Mouse (Mus musculus): ENCODE data around the gene Galnt10.

DNA sequence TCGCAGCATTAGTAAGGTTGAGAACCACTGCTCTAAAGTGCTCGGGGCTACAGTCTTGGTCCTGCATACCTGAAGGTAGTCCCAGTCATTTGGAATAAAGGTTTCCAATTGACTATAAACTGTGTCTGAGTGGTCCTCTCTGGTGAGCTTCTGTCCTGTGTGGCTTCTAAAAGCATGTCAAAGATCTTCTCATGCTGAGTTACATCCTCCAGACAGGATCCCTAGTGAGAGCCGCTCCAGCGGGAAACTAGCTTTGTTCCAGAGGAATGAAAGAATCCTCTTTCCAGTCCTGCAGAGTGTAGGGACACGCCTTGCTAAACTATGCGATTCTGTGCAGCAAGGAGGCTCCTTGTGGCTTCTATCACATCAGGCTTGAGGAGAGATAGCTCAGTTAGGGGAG, 45.9 kb upstream of the Galnt10 start:
- TF ChIP-seq CTCF (IDR thresholded peaks at IDR 0.05; ENCODE audit: borderline replicate concordance, insufficient read depth, low read depth, low read length) (no peak), POLR2A (IDR thresholded peaks at IDR 0.05; ENCODE audit: borderline replicate concordance, insufficient read depth, low read length) (no peak)

All from cerebellum, adult 2 months (tissue).